Mouse (Mus musculus): ENCODE results near the gene Pfdn4. TPM values are rescaled to one million over a fixed set of nuclear protein-coding genes. Genes with fewer than 3 reads are reported as not detected.

The Pfdn4 gene
- total RNA-seq, 2 experiments from 2014 or later: 29.6 to 34.2 TPM

DNA sequence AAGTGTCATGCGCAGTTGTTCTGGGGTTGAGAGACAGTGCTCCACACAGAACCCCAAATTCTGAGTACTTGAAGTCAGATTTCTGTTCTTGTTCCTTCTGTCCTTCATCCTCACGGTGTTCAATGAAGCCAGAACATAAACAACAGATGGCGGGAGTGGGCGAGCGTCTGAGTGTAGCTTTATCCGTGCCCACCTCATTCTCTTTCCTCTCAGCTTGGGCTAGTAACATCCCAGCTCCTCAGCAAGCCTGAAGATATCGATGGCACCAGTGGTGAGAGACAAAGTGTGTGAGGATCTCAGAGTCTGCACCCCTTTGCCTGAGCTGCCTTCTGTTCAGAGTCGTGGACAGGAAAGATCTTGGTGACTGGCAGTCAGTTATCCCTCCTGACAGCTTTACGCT, 43.0 kb downstream of the Pfdn4 start:
- DNase-seq (ENCODE audit: low spot score in 2 of 2): peak; percentile 72 to 75
- intact Hi-C loops (cut with DNase I): no loop called here

DNA sequence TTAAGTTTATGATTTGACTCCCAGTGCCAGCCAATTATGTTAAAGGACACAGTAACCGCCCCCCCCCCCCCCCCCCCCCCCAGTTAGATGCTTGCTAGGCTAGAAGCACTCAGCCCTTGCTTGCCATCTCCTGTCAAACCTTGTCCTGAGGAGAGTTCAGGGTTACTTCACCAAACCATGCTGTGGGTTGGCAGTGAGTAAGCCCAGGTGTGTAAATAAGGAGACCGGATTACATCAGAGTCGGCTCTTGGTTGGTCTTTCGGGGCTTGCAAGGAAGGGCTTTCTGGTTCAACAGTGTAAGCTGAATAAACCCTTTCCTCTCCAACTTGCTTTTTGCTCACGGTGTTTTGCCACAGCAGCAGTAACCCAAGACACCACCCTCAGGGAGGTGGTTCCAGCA, 47.4 kb downstream of the Pfdn4 start:
- no peak for DNase-seq (ENCODE audit: low spot score in 2 of 2)
- intact Hi-C loops (cut with DNase I): no loop called here

DNA sequence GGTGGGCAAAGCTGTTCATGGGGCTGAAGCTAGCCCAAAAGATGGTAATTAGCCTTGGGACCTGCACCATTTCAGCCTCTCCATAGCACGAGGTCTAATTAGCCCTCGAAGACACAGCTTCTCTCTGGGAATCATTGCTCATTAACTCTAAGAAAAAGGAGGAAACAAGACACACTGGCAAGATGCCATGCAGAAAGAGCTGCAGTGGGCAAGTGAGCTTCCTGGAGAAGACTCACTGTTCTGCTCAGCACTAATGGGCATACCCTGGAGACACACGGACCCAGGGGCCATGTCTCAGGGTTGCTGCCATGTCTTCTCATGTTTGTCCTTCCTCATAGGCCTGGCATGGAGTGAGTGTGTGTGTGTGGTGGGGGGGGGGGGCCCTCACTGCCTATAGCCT, 47.9 kb downstream of the Pfdn4 start:
- DNase-seq (ENCODE audit: low spot score in 2 of 2): no peak
- intact Hi-C loops (cut with DNase I): no loop called here

DNA sequence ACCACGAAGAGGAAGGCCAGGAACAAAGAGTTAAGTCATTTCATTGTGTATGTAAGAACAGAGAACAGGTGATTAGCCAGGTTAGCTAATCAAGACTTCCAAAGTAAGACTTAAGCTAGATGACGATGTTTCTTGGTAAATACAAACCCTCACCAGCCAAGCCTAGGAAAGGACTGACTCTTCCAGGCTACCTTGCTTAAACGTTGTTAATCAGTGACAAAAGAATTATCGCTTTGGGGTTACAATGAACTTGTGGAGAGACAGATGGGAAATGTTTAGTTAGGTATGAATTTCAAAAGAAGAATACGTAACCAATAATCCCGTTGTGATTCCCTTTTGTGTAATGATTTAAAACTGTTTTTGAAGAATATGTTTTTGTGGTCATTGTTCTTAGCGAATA, 48.7 kb downstream of the Pfdn4 start:
- no peak for DNase-seq (ENCODE audit: low spot score in 2 of 2)
- intact Hi-C loops (cut with DNase I): no loop called here

DNA sequence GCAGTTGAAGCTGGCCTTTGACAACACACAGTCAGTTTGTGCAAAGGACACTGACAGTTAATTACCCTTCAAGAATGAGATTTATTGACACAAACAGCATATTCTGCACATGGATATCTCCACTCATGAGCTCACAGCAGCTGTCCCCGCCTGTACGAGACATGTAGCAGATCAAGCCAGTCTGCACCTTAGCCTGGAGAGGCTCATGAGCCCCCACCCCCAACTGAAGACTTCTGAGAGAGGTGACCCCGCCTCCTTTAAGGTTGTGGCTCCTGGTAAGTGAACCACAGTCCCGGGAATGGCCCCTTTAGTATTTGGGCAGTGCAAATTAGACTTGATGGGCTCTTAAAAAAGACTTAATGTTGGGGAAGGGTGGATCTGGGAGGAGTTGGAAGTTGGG, 49.5 kb downstream of the Pfdn4 start:
- intact Hi-C loops (cut with DNase I): no loop called here
- DNase-seq (ENCODE audit: low spot score in 2 of 2): no peak

DNA sequence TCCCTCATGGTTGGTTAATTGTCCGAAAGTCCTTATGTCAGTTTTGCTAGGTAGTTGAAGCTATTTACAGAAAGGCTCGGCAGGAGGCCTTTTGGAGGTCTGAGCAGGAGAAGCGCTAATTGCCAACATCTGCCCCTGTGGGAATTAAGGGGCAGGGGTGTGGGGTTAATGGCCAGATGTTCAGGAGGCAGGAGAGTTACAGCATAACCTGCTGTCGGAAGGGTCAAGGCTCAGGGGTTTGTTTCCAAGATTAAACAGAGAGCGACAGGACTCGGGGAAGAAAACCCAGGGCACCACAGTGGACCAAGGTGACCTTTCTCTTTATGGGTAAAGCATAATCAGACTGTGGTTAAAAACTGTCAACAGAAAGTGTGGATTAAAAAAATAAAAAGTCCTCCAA, 51.3 kb downstream of the Pfdn4 start:
- DNase-seq (ENCODE audit: low spot score in 2 of 2): no peak

DNA sequence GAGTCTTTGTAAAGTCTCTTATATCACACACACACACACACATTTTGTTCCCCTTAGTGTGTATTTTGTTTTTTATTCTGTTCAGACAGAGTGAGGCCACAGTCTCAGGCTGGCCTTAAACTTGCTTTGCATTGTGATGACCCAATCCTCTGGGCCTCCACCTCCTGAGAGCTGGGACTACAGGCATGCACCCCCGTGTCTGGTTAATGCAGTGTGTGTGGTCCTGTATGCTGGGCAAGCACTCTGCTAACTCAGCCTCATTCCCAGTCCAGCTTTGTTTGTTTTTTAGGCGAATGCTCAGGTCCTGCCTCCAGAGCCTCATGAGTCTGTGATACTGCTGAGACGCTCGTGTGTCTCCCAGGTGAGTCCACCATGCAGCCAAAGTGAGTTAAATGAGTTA, 51.8 kb downstream of the Pfdn4 start:
- intact Hi-C loops (cut with DNase I): no loop called here
- DNase-seq (ENCODE audit: low spot score in 2 of 2): no peak

More for the DNA sequence above, 51.3 kb downstream of the Pfdn4 start:
- intact Hi-C loops (cut with DNase I): no loop called here

DNA sequence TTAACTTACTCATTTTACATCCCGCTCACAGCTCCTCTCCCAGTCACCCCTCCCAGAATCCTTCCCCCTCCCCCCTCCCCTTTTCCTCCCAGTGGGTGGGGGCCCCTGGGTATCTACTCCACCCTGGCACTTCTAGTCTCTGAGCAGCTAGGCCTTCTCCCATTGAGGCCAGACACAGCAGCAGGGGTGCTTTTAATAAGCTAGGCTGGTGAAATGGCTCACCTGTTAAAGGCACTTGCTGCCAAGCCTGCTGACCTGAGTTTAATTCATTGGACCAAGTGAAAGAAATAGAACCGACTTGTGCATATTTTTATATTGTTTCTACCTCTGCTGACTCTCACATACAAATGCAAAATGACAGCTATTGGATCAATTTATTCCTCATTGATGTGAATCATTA, 52.9 kb downstream of the Pfdn4 start:
- intact Hi-C loops (cut with DNase I): no loop called here
- DNase-seq (ENCODE audit: low spot score in 2 of 2): no peak

DNA sequence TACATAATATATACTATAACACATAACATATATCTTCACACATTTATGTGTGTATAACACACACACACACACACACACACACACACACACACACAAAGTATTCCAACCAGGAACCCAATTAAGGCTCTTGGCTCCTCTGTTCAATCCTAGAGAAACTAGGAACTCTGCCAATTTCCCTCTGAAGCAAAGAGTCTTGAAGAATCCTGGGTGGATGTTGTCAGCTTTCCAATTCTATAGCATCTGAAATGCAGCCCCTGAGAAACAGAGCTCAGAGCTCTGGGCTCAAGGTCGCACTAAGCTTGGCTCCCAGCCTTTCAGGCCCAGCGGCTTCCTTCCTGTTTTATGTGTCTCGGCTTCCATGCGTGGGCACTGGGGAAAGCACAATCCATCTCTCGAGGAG, 54.0 kb downstream of the Pfdn4 start:
- DNase-seq (ENCODE audit: low spot score in 2 of 2): peak; percentile 36 to 88
- intact Hi-C loops (cut with DNase I): no loop called here

DNA sequence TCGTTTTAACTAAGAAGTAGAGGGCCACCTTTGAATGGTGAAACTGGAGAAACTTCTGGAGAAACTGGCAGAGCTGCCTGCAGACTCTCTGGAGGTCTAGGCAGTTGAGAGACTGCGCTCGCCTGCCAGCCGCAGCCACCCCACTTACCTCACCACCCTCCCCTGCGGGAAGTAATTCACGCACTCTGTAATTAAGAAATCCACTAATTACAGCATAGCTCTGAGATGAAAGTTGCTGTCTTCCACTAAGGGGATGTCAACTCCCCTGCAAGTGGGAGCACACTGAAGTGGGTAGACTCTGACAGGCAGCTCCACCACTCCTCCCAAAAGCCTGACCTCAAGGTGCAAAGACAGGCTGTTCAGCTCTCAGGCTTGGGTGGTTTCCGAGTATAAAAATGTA, 55.9 kb downstream of the Pfdn4 start:
- intact Hi-C loops (cut with DNase I): no loop called here
- no peak for DNase-seq (ENCODE audit: low spot score in 2 of 2)

DNA sequence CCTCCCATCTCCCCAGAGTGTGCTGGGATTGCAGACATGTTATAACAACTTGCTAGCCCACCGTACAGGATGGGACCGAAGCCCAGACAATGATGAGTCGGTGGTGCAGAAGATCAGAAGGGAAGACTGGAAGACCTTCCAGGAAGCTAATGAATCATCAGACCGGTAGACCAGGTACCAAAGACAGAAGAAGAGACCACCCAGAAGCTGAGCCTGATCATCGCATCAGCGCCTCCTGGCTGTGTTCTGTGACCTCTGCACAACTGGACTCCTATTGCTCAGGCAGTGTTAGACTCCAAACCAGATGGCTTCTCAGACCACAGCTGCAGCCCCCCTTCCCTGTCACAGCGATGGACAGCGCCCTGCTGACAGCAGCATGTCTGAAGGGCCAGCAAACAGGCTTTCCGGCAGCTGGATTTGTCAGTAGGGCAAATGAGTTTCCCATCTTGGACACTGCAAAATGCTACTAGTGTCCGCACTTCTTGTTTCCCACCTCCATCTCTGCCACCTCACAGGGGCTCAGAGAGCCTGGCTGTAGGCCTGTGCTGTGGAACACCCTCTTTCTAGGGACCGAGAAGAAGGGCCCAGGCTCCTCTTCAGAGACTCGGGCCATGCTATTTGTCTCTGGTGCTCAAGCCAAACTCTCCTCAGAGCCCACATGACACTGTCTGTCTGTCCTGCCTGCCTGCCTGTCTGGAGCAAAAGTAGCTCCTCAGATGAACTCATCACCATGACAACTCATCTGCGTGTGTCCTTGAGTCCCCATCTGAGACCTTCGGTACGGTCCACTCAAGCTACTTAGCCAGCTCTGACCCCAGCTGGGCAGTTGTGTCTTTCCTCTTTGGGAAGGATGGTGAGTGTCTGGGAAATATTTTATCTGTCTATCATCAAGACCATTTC, 68.0 kb downstream of the Pfdn4 start:
- intact Hi-C loops (cut with DNase I): no loop called here
- no peak for DNase-seq (ENCODE audit: low spot score in 2 of 2)

DNA sequence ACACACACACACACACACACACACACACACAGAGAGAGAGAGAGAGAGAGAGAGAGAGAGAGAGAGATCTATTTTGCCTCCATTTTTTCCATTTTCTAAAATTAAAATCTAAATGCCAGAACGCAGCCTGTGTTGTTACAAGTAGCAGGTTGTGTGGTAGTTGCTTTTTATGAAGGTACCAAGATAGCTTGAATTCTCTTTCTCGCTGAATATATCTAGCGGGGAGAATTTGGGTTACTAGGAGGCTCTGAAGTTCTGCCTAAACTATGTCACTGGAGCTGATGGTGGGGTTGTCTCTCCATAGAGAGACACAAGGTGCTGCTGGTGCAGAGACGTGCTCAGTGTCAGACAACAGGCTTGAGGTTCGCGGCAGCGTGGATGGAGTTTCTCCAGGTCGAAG, 68.8 kb downstream of the Pfdn4 start:
- peak in 1 of 2 experiments; percentile 63 for DNase-seq (ENCODE audit: low spot score in 2 of 2)
- intact Hi-C loops (cut with DNase I): no loop called here

Other genes starting within 250 kb of the Pfdn4 start
- gene Bcas1, start 68.6 kb upstream of the Pfdn4 start, total RNA-seq (2021): 10 to 100 TPM; 53.7 to 70.4 TPM
- gene Cyp24a1, start 717 bp downstream of the Pfdn4 start, total RNA-seq (2021): not detected
- not detected for gene 4930470P17Rik, start 105.6 kb downstream of the Pfdn4 start, total RNA-seq (2021)
- gene Dok5, start 235.4 kb downstream of the Pfdn4 start, total RNA-seq (2021): 10 to 100 TPM; 50.9 to 51.1 TPM

Data from left cerebral cortex, postnatal 14 days (tissue).